Mouse (Mus musculus) olfactory bulb, adult 2 months (tissue): ENCODE measurements at regions not wholly inside any gene's neighbourhood (a gene's known extent, or its start where the extent isn't known, plus 50 kb on each side); places are given as distances from the start of the nearest gene placed in this dataset.

Experiments used
- CTCF ChIP-seq: fragments of 200-500 bp; IDR thresholded peaks from 2 replicates; pipeline ENCODE4 v1.5.1; 2012; ENCODE audit warnings: low read depth, mild to moderate bottlenecking, low read length, moderate library complexity; ENCODE audit not compliant: insufficient read depth
- POLR2A ChIP-seq: fragments of 200-500 bp; IDR thresholded peaks from 2 replicates; pipeline ENCODE4 v1.6.1; 2012; ENCODE audit warnings: mild to moderate bottlenecking, low read depth, low read length, moderate library complexity; ENCODE audit not compliant: insufficient read depth

- TF ChIP-seq CTCF (peak; percentile 45; the same call in 1 of the 2 replicates), POLR2A (no peak)
These were observed 702.0 kb upstream of the Tmpo start for GRCm38 (mm10) chr10:91883155-91883554.
